Mouse (Mus musculus) ES-Bruce4 (cell line): ENCODE measurements at regions not wholly inside any gene's neighbourhood (a gene's known extent, or its start where the extent isn't known, plus 50 kb on each side); places are given as distances from the start of the nearest gene placed in this dataset.

Experiments used
- H3K27ac ChIP-seq: 2 replicates; pipeline ENCODE4 v1.5.1; 2012; ENCODE audit warnings: low read length, inconsistent platforms; ENCODE audit not compliant: insufficient read depth
- H3K27me3 ChIP-seq: 2 replicates; pipeline ENCODE4 v1.6.1; 2012; ENCODE audit warnings: mild to moderate bottlenecking, low read length, inconsistent platforms; ENCODE audit not compliant: control insufficient read depth, poor library complexity, insufficient read depth, severe bottlenecking
- H3K36me3 ChIP-seq: 2 replicates; pipeline ENCODE4 v1.6.1; 2012; ENCODE audit warnings: inconsistent platforms, mild to moderate bottlenecking, low read length, moderate library complexity; ENCODE audit not compliant: control insufficient read depth, poor library complexity, insufficient read depth, severe bottlenecking
- H3K4me1 ChIP-seq: one replicate; pipeline ENCODE4 v1.8.1; 2011; ENCODE audit warnings: low read length; ENCODE audit not compliant: control insufficient read depth, insufficient read depth
- H3K4me3 ChIP-seq: 2 replicates; pipeline ENCODE4 v1.5.1; 2011; ENCODE audit warnings: low read depth, mild to moderate bottlenecking, low read length
- H3K9ac ChIP-seq: 2 replicates; pipeline ENCODE4 v1.6.1; 2012; ENCODE audit warnings: low read depth, mild to moderate bottlenecking, inconsistent platforms; ENCODE audit not compliant: poor library complexity, severe bottlenecking
- H3K9me3 ChIP-seq: replicated peaks from 2 replicates; pipeline ENCODE4 v1.6.1; 2012; ENCODE audit warnings: mild to moderate bottlenecking, low read length, inconsistent platforms; ENCODE audit not compliant: control insufficient read depth, poor library complexity, insufficient read depth, severe bottlenecking
- CTCF ChIP-seq: IDR thresholded peaks from one replicate; pipeline ENCODE4 v1.8.1; 2011; ENCODE audit warnings: low read depth, low read length
- EP300 ChIP-seq: IDR thresholded peaks from 2 replicates; pipeline ENCODE4 v1.6.1; 2011; ENCODE audit warnings: low read depth, low read length; ENCODE audit not compliant: insufficient read depth
- POLR2A ChIP-seq: IDR thresholded peaks from one replicate; pipeline ENCODE4 v1.8.1; 2011; ENCODE audit warnings: low read length; ENCODE audit not compliant: insufficient read depth

- H3K27me3 ChIP-seq: 0 out of 2 replicates have a peak, but pooled peaks cover 2% of the 10 kb centered on the region
- TF ChIP-seq CTCF (no peak), POLR2A (no peak), EP300 (no peak)
- H3K4me3 ChIP-seq: no peak overlapping the region
- no peak overlapping the region for H3K27ac ChIP-seq
- H3K4me1 ChIP-seq: no peaks in the 10 kb centered on the region
- H3K9ac ChIP-seq: no peak overlapping the region
- H3K36me3 ChIP-seq: no peaks in the 10 kb centered on the region
- no peaks in the 10 kb centered on the region for H3K9me3 ChIP-seq
Observed at GRCm38 (mm10) chr14:102215267-102215964, 485.7 kb downstream of the Lmo7 start.

- Histone ChIP-seq H3K36me3 (no peaks in the 10 kb centered on the region), H3K4me1 (no peaks in the 10 kb centered on the region), H3K27ac (no peak overlapping the region), H3K27me3 (0 out of 2 replicates have a peak, but pooled peaks cover under 1% of the 10 kb centered on the region), H3K4me3 (no peak overlapping the region), H3K9ac (no peak overlapping the region), H3K9me3 (no peaks in the 10 kb centered on the region)
- no peak for TF ChIP-seq CTCF
- TF ChIP-seq EP300: no peak
- no peak for TF ChIP-seq POLR2A
Observed at GRCm38 (mm10) chr14:102212079-102212478, 482.3 kb downstream of the Lmo7 start.

GRCm38 (mm10) chr14:102204881-102205671 lies 475.3 kb downstream of the Lmo7 start:
- Histone ChIP-seq H3K4me3 (no peak overlapping the region), H3K27ac (no peak overlapping the region)
- no peak for TF ChIP-seq CTCF
- no peak for TF ChIP-seq POLR2A
- no peak for TF ChIP-seq EP300

GRCm38 (mm10) chr14:102199430-102199829 lies 469.7 kb downstream of the Lmo7 start:
- no peak overlapping the region for H3K4me3 ChIP-seq
- no peaks in the 10 kb centered on the region for H3K9me3 ChIP-seq
- no peak for TF ChIP-seq POLR2A
- TF ChIP-seq CTCF: no peak
- no peak for TF ChIP-seq EP300
- no peaks in the 10 kb centered on the region for H3K27me3 ChIP-seq
- no peak overlapping the region for H3K9ac ChIP-seq
- H3K36me3 ChIP-seq: no peaks in the 10 kb centered on the region
- H3K27ac ChIP-seq: no peak overlapping the region
- no peaks in the 10 kb centered on the region for H3K4me1 ChIP-seq

More at GRCm38 (mm10) chr14:102204881-102205671, 475.3 kb downstream of the Lmo7 start:
- no peak overlapping the region for H3K9ac ChIP-seq
- no peaks in the 10 kb centered on the region for H3K4me1 ChIP-seq
- no peaks in the 10 kb centered on the region for H3K9me3 ChIP-seq
- H3K36me3 ChIP-seq: no peaks in the 10 kb centered on the region
- H3K27me3 ChIP-seq: no peaks in the 10 kb centered on the region

- no peaks in the 10 kb centered on the region for H3K4me1 ChIP-seq
- H3K9me3 ChIP-seq: no peaks in the 10 kb centered on the region
- no peak overlapping the region for H3K4me3 ChIP-seq
- H3K27me3 ChIP-seq: no peaks in the 10 kb centered on the region
- no peak overlapping the region for H3K9ac ChIP-seq
- no peaks in the 10 kb centered on the region for H3K36me3 ChIP-seq
- no peak for TF ChIP-seq EP300
- no peak for TF ChIP-seq CTCF
- TF ChIP-seq POLR2A: no peak
- no peak overlapping the region for H3K27ac ChIP-seq
Observed at GRCm38 (mm10) chr14:102190786-102191185, 461.0 kb downstream of the Lmo7 start.

- no peak overlapping the region for H3K27ac ChIP-seq
- TF ChIP-seq EP300: no peak
- TF ChIP-seq POLR2A: no peak
- no peak for TF ChIP-seq CTCF
- H3K9ac ChIP-seq: no peak overlapping the region
Observed at GRCm38 (mm10) chr14:102181269-102181668, 451.5 kb downstream of the Lmo7 start.

More at GRCm38 (mm10) chr14:102181269-102181668, 451.5 kb downstream of the Lmo7 start:
- Histone ChIP-seq H3K4me3 (no peak overlapping the region), H3K4me1 (no peaks in the 10 kb centered on the region), H3K27me3 (no peaks in the 10 kb centered on the region), H3K9me3 (no peaks in the 10 kb centered on the region), H3K36me3 (no peaks in the 10 kb centered on the region)
